Mouse (Mus musculus): Measurements from ENCODE around the gene Gm10553. TPM values are rescaled to one million over a fixed set of nuclear protein-coding genes. Genes with fewer than 3 reads are reported as not detected.
A peak's percentile ranks its signal among the peaks of the same experiment; 100 is the strongest.
"Not testable (repeated sequence)": the region's sequence is repeated elsewhere in the genome, so short reads cannot be mapped to it uniquely, and the experiment has no call there.

Gm10553 gene
- polyA plus RNA-seq, 1 experiment from 2014 or later = not detected

GRCm38 (mm10) chr1:85111572-85111971 lies 11.6 kb downstream of the Gm10553 start:
- H3K4me2 ChIP-seq; H3K9me3 ChIP-seq (replicated peaks); H3K9ac ChIP-seq; H3K36me3 ChIP-seq; H3K4me1 ChIP-seq; ATAC-seq; H3K4me3 ChIP-seq; H3K27ac ChIP-seq; H3K27me3 ChIP-seq (replicated peaks): not testable (repeated sequence)
- WGBS (ENCODE audit: insufficient replicate concordance) = 47% methylated on average over 10 of the region's 10 CpGs

- 72% methylated on average over 7 of the region's 7 CpGs for whole genome bisulfite sequencing (ENCODE audit: insufficient replicate concordance)
- H3K36me3 ChIP-seq; H3K9me3 ChIP-seq (replicated peaks); H3K4me1 ChIP-seq; H3K27me3 ChIP-seq (replicated peaks); H3K27ac ChIP-seq; H3K4me2 ChIP-seq; ATAC-seq; H3K9ac ChIP-seq; H3K4me3 ChIP-seq: not testable (repeated sequence)
Measured at GRCm38 (mm10) chr1:85112266-85112665, 12.3 kb downstream of the Gm10553 start.

- not testable (repeated sequence) for H3K9me3 ChIP-seq (replicated peaks); H3K4me3 ChIP-seq; H3K27ac ChIP-seq; H3K36me3 ChIP-seq; H3K27me3 ChIP-seq (replicated peaks); ATAC-seq; H3K4me1 ChIP-seq; H3K9ac ChIP-seq; H3K4me2 ChIP-seq
- 60% methylated on average over 2 of the region's 5 CpGs for WGBS (ENCODE audit: insufficient replicate concordance)
Measured at GRCm38 (mm10) chr1:85112889-85113288, 12.9 kb downstream of the Gm10553 start.

- not testable (repeated sequence) for H3K27ac ChIP-seq; H3K4me1 ChIP-seq; H3K27me3 ChIP-seq (replicated peaks); H3K9ac ChIP-seq; H3K9me3 ChIP-seq (replicated peaks); H3K36me3 ChIP-seq; H3K4me2 ChIP-seq; H3K4me3 ChIP-seq
- 56% methylated on average over 3 of the region's 3 CpGs for WGBS (ENCODE audit: insufficient replicate concordance)
- ATAC-seq = 0 out of 2 replicates have a peak, but pooled peaks have one; percentile 47
Measured at GRCm38 (mm10) chr1:85114078-85114477, 14.1 kb downstream of the Gm10553 start.

GRCm38 (mm10) chr1:85114666-85115402 lies 14.9 kb downstream of the Gm10553 start:
- H3K27me3 ChIP-seq (replicated peaks); H3K9ac ChIP-seq; H3K4me2 ChIP-seq; H3K4me1 ChIP-seq; H3K27ac ChIP-seq; H3K4me3 ChIP-seq; H3K36me3 ChIP-seq; ATAC-seq; H3K9me3 ChIP-seq (replicated peaks): not testable (repeated sequence)
- 42% methylated on average over 6 of the region's 6 CpGs for WGBS (ENCODE audit: insufficient replicate concordance)

- H3K4me2 ChIP-seq; H3K4me1 ChIP-seq; H3K9me3 ChIP-seq (replicated peaks); H3K9ac ChIP-seq; ATAC-seq; H3K27ac ChIP-seq; H3K4me3 ChIP-seq; H3K36me3 ChIP-seq; H3K27me3 ChIP-seq (replicated peaks): not testable (repeated sequence)
- WGBS (ENCODE audit: insufficient replicate concordance) = 37% methylated on average over 4 of the region's 6 CpGs
Measured at GRCm38 (mm10) chr1:85117537-85117936, 17.6 kb downstream of the Gm10553 start.

GRCm38 (mm10) chr1:85118341-85118740 lies 18.4 kb downstream of the Gm10553 start:
- H3K27ac ChIP-seq; H3K4me1 ChIP-seq; ATAC-seq; H3K9ac ChIP-seq; H3K4me3 ChIP-seq; H3K4me2 ChIP-seq; H3K36me3 ChIP-seq; H3K27me3 ChIP-seq (replicated peaks); H3K9me3 ChIP-seq (replicated peaks): not testable (repeated sequence)
- WGBS (ENCODE audit: insufficient replicate concordance) = 61% methylated on average over 6 of the region's 6 CpGs

GRCm38 (mm10) chr1:85121841-85122240 lies 21.9 kb downstream of the Gm10553 start:
- not testable (repeated sequence) for H3K36me3 ChIP-seq; H3K4me2 ChIP-seq; ATAC-seq; H3K4me1 ChIP-seq; H3K4me3 ChIP-seq; H3K9me3 ChIP-seq (replicated peaks); H3K9ac ChIP-seq; H3K27ac ChIP-seq; H3K27me3 ChIP-seq (replicated peaks)
- WGBS (ENCODE audit: insufficient replicate concordance) = 79% methylated on average over 4 of the region's 4 CpGs

GRCm38 (mm10) chr1:85133671-85134070 lies 33.7 kb downstream of the Gm10553 start:
- not testable (repeated sequence) for H3K4me1 ChIP-seq; H3K27ac ChIP-seq; H3K27me3 ChIP-seq (replicated peaks); H3K9me3 ChIP-seq (replicated peaks); ATAC-seq; H3K4me3 ChIP-seq; H3K36me3 ChIP-seq; H3K9ac ChIP-seq; H3K4me2 ChIP-seq
- WGBS (ENCODE audit: insufficient replicate concordance) = 80% methylated on average over 22 of the region's 22 CpGs

Other genes with a start within 250 kb of the Gm10553 start
- gene Slc16a14, start 165.0 kb upstream of the Gm10553 start, polyA plus RNA-seq (2016; fragmentation: Nextera tagmentation; extraction: Ambion mirVana) = 0.05 TPM in 1 of 2 replicates, not detected in the other
- gene A530032D15Rik, start 9.7 kb downstream of the Gm10553 start, polyA plus RNA-seq (2016; fragmentation: Nextera tagmentation; extraction: Ambion mirVana) = 0.10 and 0.19 TPM in 2 replicates
- gene C130026I21Rik, start 170.4 kb downstream of the Gm10553 start, polyA plus RNA-seq (2016; fragmentation: Nextera tagmentation; extraction: Ambion mirVana) = not detected in 2 replicates

Measured in liver, embryonic 12.5 days (tissue).